Mouse (Mus musculus): ENCODE results near the gene Ptrh2. TPM values are rescaled to one million over a fixed set of nuclear protein-coding genes. Genes with fewer than 3 reads are reported as not detected.

The Ptrh2 gene
- polyA plus RNA-seq, 1 experiment from 2014 or later, result 40.9 TPM

DNA sequence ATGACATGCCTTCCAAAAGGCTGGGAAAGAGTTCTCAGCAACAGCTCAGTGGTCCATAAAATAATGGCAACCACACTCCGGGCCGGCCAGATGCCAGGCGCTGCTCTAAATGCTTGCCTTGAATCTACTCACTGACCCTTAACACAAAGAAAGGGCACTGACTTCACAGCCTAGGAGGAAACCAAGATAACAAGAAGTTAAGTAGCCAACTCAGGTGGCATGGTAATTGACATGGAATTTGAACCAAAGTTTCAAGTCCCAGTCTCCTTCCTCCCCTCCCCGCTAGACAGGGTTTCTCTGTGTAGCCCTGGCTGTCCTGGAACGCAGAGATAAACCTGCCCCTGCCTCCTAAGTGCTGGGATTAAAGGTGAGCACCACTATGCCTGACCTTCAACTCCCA lies 4.8 kb upstream of the Ptrh2 start:
- Histone ChIP-seq H3K27ac (no peak overlapping the region), H3K36me3 (replicated peaks) (0 out of 2 replicates have a peak, but pooled peaks cover 3% of the 10 kb centered on the region), H3K4me2 (no peak overlapping the region), H3K9me3 (no peaks in the 10 kb centered on the region), H3K9ac (no peak overlapping the region), H3K4me3 (replicated peaks) (no peak overlapping the region), H3K27me3 (no peaks in the 10 kb centered on the region), H3K4me1 (peaks cover 11% of the 10 kb centered on the region)
- ATAC-seq (ENCODE audit: low FRiP score), result no peak
- 76% methylated on average over 5 of the region's 5 CpGs for WGBS

GRCm38 (mm10) chr11:86680729-86681128 lies 3.1 kb upstream of the Ptrh2 start:
- Histone ChIP-seq H3K4me1 (peaks cover 26% of the 10 kb centered on the region), H3K27ac (no peak overlapping the region), H3K4me2 (no peak overlapping the region), H3K36me3 (replicated peaks) (peaks cover 3% of the 10 kb centered on the region; the same call in 1 of the 2 replicates), H3K27me3 (no peaks in the 10 kb centered on the region), H3K9me3 (no peaks in the 10 kb centered on the region), H3K4me3 (replicated peaks) (no peak overlapping the region), H3K9ac (no peak overlapping the region)
- 96% methylated on average over 3 of the region's 3 CpGs for WGBS
- ATAC-seq (ENCODE audit: low FRiP score), result no peak

GRCm38 (mm10) chr11:86681423-86681822 lies 2.4 kb upstream of the Ptrh2 start:
- WGBS, result 89% methylated on average over 3 of the region's 3 CpGs
- no peak overlapping the region for H3K4me2 ChIP-seq
- no peak overlapping the region for H3K27ac ChIP-seq
- H3K9me3 ChIP-seq, result no peaks in the 10 kb centered on the region
- no peak overlapping the region for H3K4me3 ChIP-seq (replicated peaks)
- no peak overlapping the region for H3K9ac ChIP-seq
- H3K27me3 ChIP-seq, result no peaks in the 10 kb centered on the region
- peaks cover 3% of the 10 kb centered on the region; the same call in 1 of the 2 replicates for H3K36me3 ChIP-seq (replicated peaks)
- no peak for ATAC-seq (ENCODE audit: low FRiP score)
- H3K4me1 ChIP-seq, result peaks cover 29% of the 10 kb centered on the region

- peak overlapping the region; percentile 82 for H3K4me2 ChIP-seq
- ATAC-seq (ENCODE audit: low FRiP score), result no peak
- peaks cover 10% of the 10 kb centered on the region for H3K36me3 ChIP-seq (replicated peaks)
- peak overlapping the region; percentile 90; the same call in 1 of the 2 replicates for H3K9ac ChIP-seq
- WGBS, result 41% methylated on average over 7 of the region's 7 CpGs
- no peaks in the 10 kb centered on the region for H3K9me3 ChIP-seq
- peaks cover 29% of the 10 kb centered on the region for H3K4me1 ChIP-seq
- H3K4me3 ChIP-seq (replicated peaks), result peak overlapping the region; percentile 83
- no peak overlapping the region for H3K27ac ChIP-seq
- no peaks in the 10 kb centered on the region for H3K27me3 ChIP-seq
Observed at GRCm38 (mm10) chr11:86682861-86683260, 924 bp upstream of the Ptrh2 start.

DNA sequence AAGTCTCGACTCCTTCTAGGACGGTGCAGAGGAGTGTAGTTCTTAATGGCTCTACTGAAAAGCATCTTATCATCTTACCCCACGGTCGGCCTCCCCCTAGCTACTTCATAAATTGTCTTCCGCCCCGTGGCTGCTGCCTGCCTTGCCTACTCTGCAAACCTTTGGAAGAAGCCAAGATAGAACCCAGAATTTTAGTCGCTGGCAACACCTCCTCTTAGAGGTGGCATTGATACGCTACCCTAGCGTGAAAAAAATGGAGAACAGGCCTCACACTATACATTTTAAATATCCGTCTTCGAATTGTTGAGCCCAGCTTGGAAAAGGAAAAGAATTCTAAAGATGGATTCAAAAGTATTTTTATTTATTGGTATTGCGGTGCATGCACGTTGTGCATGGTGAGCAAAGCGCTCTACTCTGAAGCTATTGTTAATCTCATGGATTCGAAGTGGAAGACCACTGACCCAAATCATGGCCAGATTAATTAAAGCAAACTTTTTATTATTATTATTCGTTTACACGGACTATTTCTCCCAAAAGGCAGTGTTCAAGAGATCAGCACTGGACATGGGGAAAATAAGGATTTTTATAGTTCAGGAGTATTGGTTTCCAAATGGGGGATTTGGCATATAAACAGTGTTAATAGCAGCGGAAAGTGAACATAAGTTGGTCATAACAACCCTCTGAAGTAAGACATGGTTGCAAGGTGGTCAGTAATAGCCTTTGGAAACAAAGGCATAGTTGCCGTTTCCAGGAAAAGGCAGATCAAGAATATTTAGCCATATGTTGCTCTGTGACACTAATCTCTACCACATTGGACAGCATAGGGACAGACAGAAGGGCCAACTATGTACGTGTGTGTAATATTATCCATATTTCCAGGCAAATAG lies 584 bp downstream of the Ptrh2 start:
- Histone ChIP-seq H3K4me2 (peak overlapping the region; percentile 82), H3K9ac (peak overlapping the region; percentile 90), H3K4me3 (replicated peaks) (peak overlapping the region; percentile 83), H3K27ac (peak overlapping the region; percentile 92), H3K36me3 (replicated peaks) (peaks cover 16% of the 10 kb centered on the region), H3K9me3 (no peaks in the 10 kb centered on the region), H3K27me3 (no peaks in the 10 kb centered on the region), H3K4me1 (peaks cover 29% of the 10 kb centered on the region)
- ATAC-seq (ENCODE audit: low FRiP score), result no peak
- 9% methylated on average over 20 of the region's 20 CpGs for WGBS

DNA sequence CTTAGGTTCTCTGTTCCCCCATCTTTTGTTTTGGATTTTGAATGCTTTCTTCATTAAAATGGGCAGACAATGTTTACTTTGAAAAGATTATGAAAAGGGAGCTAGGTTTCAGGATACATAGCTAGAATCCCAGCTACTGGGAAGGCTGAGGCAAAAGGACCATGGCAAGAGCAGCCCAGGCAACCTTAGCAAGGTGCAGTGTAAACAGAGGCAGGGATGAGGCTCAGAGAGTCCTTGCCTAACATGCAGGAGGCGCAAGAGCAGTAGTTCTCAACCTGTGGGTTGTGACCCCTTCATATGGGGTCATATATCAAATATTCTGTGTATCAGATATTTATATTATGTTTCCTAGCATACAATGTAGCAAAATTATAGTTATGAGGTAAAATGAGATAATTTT lies 1.6 kb downstream of the Ptrh2 start:
- peaks cover 26% of the 10 kb centered on the region for H3K36me3 ChIP-seq (replicated peaks)
- no peaks in the 10 kb centered on the region for H3K27me3 ChIP-seq
- no peaks in the 10 kb centered on the region for H3K9me3 ChIP-seq
- peak overlapping the region; percentile 90; the same call in 1 of the 2 replicates for H3K9ac ChIP-seq
- peak overlapping the region; percentile 82 for H3K4me2 ChIP-seq
- 87% methylated on average over 1 of the region's 1 CpGs for WGBS
- peaks cover 29% of the 10 kb centered on the region for H3K4me1 ChIP-seq
- H3K27ac ChIP-seq, result no peak overlapping the region
- no peak for ATAC-seq (ENCODE audit: low FRiP score)
- peak overlapping the region; percentile 83 for H3K4me3 ChIP-seq (replicated peaks)

GRCm38 (mm10) chr11:86690383-86690782 lies 6.6 kb downstream of the Ptrh2 start:
- no peak overlapping the region for H3K4me3 ChIP-seq (replicated peaks)
- H3K36me3 ChIP-seq (replicated peaks), result peaks cover 68% of the 10 kb centered on the region
- no peak overlapping the region for H3K9ac ChIP-seq
- no peaks in the 10 kb centered on the region for H3K9me3 ChIP-seq
- H3K27me3 ChIP-seq, result no peaks in the 10 kb centered on the region
- H3K4me2 ChIP-seq, result no peak overlapping the region
- no peak for ATAC-seq (ENCODE audit: low FRiP score)
- H3K4me1 ChIP-seq, result peaks cover 7% of the 10 kb centered on the region
- WGBS, result 90% methylated on average over 3 of the region's 3 CpGs
- H3K27ac ChIP-seq, result no peak overlapping the region

- no peak for ATAC-seq (ENCODE audit: low FRiP score)
- H3K9ac ChIP-seq, result no peak overlapping the region
- 95% methylated on average over 3 of the region's 3 CpGs for WGBS
- no peaks in the 10 kb centered on the region for H3K27me3 ChIP-seq
- no peak overlapping the region for H3K4me2 ChIP-seq
- no peak overlapping the region for H3K27ac ChIP-seq
- no peaks in the 10 kb centered on the region; the same call in 1 of the 2 replicates for H3K4me1 ChIP-seq
- H3K4me3 ChIP-seq (replicated peaks), result no peak overlapping the region
- peaks cover 73% of the 10 kb centered on the region for H3K36me3 ChIP-seq (replicated peaks)
- H3K9me3 ChIP-seq, result no peaks in the 10 kb centered on the region
Observed at GRCm38 (mm10) chr11:86691482-86691881, 7.7 kb downstream of the Ptrh2 start.

GRCm38 (mm10) chr11:86691956-86692355 lies 8.2 kb downstream of the Ptrh2 start:
- peaks cover 75% of the 10 kb centered on the region for H3K36me3 ChIP-seq (replicated peaks)
- no peak overlapping the region for H3K4me2 ChIP-seq
- no peak for ATAC-seq (ENCODE audit: low FRiP score)
- H3K4me1 ChIP-seq, result no peaks in the 10 kb centered on the region; the same call in 1 of the 2 replicates
- H3K4me3 ChIP-seq (replicated peaks), result no peak overlapping the region
- H3K9me3 ChIP-seq, result no peaks in the 10 kb centered on the region
- 97% methylated on average over 2 of the region's 2 CpGs for WGBS
- no peak overlapping the region for H3K9ac ChIP-seq
- no peak overlapping the region for H3K27ac ChIP-seq
- H3K27me3 ChIP-seq, result no peaks in the 10 kb centered on the region

- Histone ChIP-seq H3K27ac (no peak overlapping the region), H3K36me3 (replicated peaks) (peaks cover 75% of the 10 kb centered on the region), H3K27me3 (no peaks in the 10 kb centered on the region), H3K4me2 (no peak overlapping the region), H3K4me3 (replicated peaks) (no peak overlapping the region), H3K9ac (no peak overlapping the region), H3K9me3 (no peaks in the 10 kb centered on the region), H3K4me1 (no peaks in the 10 kb centered on the region)
- no peak for ATAC-seq (ENCODE audit: low FRiP score)
- 93% methylated on average over 2 of the region's 2 CpGs for WGBS
Observed at GRCm38 (mm10) chr11:86692546-86692945, 8.8 kb downstream of the Ptrh2 start.

- H3K9ac ChIP-seq, result no peak overlapping the region
- no peaks in the 10 kb centered on the region for H3K9me3 ChIP-seq
- no peak overlapping the region for H3K4me2 ChIP-seq
- 64% methylated on average over 4 of the region's 4 CpGs for WGBS
- no peak overlapping the region for H3K4me3 ChIP-seq (replicated peaks)
- H3K27me3 ChIP-seq, result no peaks in the 10 kb centered on the region
- no peak overlapping the region for H3K27ac ChIP-seq
- H3K36me3 ChIP-seq (replicated peaks), result peaks cover 79% of the 10 kb centered on the region
- no peak for ATAC-seq (ENCODE audit: low FRiP score)
- H3K4me1 ChIP-seq, result no peaks in the 10 kb centered on the region
Observed at GRCm38 (mm10) chr11:86695461-86695860, 11.7 kb downstream of the Ptrh2 start.

DNA sequence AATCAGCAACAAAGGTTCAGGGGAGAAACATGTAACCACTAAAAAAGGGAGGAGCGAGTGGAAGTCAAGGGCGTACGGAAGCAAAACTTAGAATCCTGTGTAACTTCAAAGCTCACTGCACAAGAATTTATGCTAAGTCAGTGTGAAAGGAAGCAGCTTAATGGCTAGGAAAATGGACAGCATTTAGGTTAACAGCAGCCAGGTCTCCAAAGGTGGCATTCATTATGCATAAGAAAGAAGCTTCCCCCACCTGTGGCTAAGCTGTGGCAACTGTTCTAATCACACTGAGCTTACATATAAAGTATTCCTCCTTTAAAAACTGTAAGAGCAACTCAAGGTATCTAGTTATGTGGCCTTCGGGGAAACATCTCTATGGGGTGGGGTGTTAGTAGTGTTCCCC lies 17.4 kb downstream of the Ptrh2 start:
- Histone ChIP-seq H3K4me3 (replicated peaks) (no peak overlapping the region), H3K9me3 (no peaks in the 10 kb centered on the region), H3K36me3 (replicated peaks) (peaks cover 86% of the 10 kb centered on the region), H3K27me3 (no peaks in the 10 kb centered on the region), H3K27ac (no peak overlapping the region), H3K4me1 (no peaks in the 10 kb centered on the region), H3K9ac (no peak overlapping the region), H3K4me2 (no peak overlapping the region)
- WGBS, result 89% methylated on average over 4 of the region's 4 CpGs
- ATAC-seq (ENCODE audit: low FRiP score), result no peak

DNA sequence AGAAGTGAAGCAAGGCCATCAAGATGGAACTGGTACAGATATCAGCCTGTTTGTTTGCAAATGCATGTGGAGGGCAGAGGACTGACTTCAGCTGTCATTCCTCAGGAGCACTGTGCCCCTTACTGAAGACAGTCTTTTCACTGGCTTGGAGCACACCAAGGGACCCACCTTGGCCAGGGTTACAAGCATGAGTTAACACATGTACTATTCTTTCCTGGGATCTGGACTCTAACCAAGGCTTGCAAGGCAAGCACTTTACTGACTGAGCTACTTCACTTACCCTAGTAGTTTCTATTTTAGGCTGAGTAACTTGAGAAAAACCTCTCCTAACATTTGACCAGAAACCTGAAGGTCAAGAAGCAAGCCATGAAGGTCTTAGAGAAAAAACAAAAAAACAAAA lies 30.8 kb downstream of the Ptrh2 start:
- Histone ChIP-seq H3K4me3 (replicated peaks) (no peak overlapping the region), H3K4me1 (no peaks in the 10 kb centered on the region), H3K9ac (no peak overlapping the region), H3K9me3 (no peaks in the 10 kb centered on the region), H3K36me3 (replicated peaks) (peaks cover 70% of the 10 kb centered on the region), H3K27ac (no peak overlapping the region), H3K27me3 (no peaks in the 10 kb centered on the region), H3K4me2 (no peak overlapping the region)
- ATAC-seq (ENCODE audit: low FRiP score), result no peak
